Mouse (Mus musculus): ENCODE data around the gene Dnajc2. TPM values are rescaled to one million over a fixed set of nuclear protein-coding genes. Genes with fewer than 3 reads are reported as not detected.

The Dnajc2 gene
- total RNA-seq (2021) = 30.1 and 36.1 TPM in 2 replicates
- long read RNA-seq, experiment 1, transcript Dnajc2-201 (17 exons, 2,133 nt) = major isoform, 28 of 35 reads
- long read RNA-seq, experiment 1, partial matches to known transcripts = 5 of 35 reads
- long read RNA-seq, experiment 1, other reads (novel, unspliced or antisense) = 1 of 35 reads
- long read RNA-seq, experiment 2, transcript Dnajc2-201 (17 exons, 2,133 nt) = major isoform, 22 of 30 reads
- long read RNA-seq, experiment 2, partial matches to known transcripts = 3 of 30 reads
- long read RNA-seq, experiment 2, other reads (novel, unspliced or antisense) = 2 of 30 reads

DNA sequence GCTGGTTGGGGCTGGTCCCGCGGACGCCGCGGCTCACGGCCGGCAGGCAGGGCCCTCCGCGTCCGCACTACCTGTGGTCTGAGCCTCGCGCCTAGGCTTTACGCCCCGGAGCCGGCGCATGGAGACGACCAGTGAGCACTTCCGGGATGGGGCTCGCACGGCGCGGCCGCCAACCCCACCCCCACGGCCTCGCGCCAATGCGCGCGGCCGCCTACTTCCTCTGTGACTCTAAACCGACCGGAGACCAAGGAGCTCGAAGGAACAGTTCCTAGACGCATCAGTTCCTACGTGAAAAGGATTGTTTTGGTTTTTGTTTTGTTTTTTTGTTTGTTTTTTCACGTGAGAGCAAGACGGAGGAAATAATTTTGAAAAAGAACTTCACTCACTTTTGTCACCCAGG is at the start of gene Dnajc2, which contains the start of gene Psmc2:
TSS of gene Dnajc2 (minus strand) at position 199 of the 400 bp plus-strand sequence.
TSS of gene Psmc2 (plus strand) at position 231 of the 400 bp plus-strand sequence.
- peak; percentile 94 for DNase-seq

GRCm38 (mm10) chr5:21831761-21832160 is 46.7 kb upstream of the Dnajc2 start:
- DNase-seq = no peak

- no peak for DNase-seq
These were observed 43.8 kb upstream of the Dnajc2 start for GRCm38 (mm10) chr5:21828855-21829254.

DNA sequence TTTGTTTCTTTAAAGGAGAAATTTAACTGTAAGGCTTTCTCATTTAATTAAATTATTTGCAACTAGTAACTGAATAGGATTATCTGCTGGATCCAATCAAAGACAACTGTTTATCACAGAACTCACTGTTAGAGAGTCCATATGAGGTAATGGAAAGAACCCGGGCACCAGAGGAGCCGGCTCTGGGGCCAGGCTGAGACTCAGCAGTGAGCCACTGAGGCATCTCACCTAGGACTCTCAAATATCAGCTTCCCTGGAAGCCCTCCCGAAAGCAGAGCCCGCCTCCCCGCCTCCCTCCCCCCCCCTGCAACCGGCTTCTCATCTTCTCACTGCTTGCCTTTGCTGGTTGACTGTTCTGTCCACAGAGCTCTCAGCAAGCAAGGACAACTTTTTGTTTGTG is 42.6 kb upstream of the Dnajc2 start:
- no peak for DNase-seq

GRCm38 (mm10) chr5:21826370-21826769 is 41.3 kb upstream of the Dnajc2 start:
- DNase-seq = no peak

DNA sequence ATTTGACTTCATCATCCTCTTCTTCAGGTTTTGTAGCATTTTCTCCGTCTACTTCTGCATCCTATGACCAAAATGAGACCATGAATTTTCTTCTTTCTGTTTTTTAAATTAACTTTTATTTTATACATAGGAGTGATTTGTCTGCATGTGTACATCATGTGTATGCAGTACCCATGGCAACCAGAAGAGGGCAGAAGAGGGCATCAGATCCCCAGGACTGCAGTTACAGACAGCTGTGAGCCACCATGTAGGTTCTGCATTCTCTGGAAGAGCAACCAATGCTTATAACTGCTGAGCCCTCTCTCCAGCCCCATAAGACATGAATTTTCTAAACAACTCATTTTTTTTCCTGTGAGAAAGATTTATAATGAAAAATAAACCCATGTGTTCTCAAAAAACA is 28.9 kb upstream of the Dnajc2 start:
- peak; percentile 58 for DNase-seq

DNA sequence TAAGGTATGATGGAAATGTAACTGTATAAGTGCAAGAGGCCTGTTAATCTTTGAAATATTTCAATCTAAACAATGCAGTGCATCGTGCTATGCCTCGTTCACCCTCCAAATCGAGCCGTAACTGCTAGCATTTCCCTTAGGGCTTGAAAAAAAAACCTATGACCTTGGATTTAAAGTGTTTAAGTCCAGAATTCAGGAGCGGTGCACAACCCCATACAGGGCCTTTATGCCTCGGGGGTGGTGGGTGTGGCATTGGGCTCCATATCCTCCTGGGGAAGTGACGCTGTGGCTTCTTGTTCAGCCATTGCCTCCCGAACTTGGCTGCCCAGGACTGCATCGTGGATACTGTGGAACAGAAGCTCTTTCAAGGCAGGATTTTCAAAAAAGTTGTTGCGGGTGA is 25.9 kb upstream of the Dnajc2 start:
- DNase-seq = no peak

GRCm38 (mm10) chr5:21804837-21805236 is 19.8 kb upstream of the Dnajc2 start:
- no peak for DNase-seq

- DNase-seq = no peak
These were observed 18.7 kb upstream of the Dnajc2 start for GRCm38 (mm10) chr5:21803691-21804188.

GRCm38 (mm10) chr5:21802907-21803306 is 17.9 kb upstream of the Dnajc2 start:
- DNase-seq = no peak

DNA sequence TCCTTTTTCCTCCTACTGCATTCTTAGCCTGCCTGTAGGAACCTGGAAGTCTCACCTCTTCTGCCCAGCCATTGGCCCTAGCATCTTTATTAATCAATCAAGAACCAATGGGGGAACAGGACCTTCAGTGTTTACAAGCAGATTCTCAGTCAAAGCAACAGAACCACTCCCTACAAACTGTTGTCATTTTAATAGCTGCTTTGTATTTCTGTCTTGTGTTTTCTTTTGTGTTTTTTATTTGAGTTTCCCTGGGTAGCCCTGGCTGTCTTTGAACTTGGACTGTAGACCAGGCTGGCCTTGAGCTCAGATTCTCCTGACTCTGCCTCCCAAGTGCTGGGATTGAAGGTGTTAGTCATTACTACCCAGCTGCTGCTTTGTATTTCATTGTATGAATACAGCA is 7.1 kb upstream of the Dnajc2 start:
- DNase-seq = no peak

DNA sequence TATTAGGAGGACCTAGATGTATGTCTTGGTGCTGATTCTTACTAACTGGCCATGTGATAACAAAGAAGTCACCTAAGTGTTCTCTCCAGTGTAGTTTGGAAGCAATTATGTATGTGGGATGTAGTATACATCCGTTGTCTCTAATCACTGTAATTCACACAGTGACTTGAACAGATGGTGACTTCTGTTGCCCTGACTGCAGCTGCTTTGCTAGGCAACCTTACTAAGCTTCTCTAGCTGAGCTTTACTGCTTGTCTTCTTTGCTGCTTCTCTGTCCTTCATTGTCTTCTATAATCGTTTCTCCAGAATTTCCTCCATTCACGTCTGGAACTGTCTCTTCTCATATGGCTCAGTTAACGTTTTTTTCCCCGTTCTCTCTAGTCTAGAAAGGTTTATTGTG is 4.0 kb upstream of the Dnajc2 start:
- no peak for DNase-seq

- DNase-seq = no peak
These were observed 2.4 kb upstream of the Dnajc2 start for GRCm38 (mm10) chr5:21787186-21788105.

- peak; percentile 96 for DNase-seq
These were observed 1.5 kb upstream of the Dnajc2 start for GRCm38 (mm10) chr5:21786258-21787185.

GRCm38 (mm10) chr5:21785776-21786175 is 725 bp upstream of the Dnajc2 start:
- DNase-seq = no peak

GRCm38 (mm10) chr5:21784161-21785052 is 644 bp downstream of the Dnajc2 start:
- peak; percentile 39 for DNase-seq

GRCm38 (mm10) chr5:21776491-21776890 is 8.6 kb downstream of the Dnajc2 start:
- no peak for DNase-seq

DNA sequence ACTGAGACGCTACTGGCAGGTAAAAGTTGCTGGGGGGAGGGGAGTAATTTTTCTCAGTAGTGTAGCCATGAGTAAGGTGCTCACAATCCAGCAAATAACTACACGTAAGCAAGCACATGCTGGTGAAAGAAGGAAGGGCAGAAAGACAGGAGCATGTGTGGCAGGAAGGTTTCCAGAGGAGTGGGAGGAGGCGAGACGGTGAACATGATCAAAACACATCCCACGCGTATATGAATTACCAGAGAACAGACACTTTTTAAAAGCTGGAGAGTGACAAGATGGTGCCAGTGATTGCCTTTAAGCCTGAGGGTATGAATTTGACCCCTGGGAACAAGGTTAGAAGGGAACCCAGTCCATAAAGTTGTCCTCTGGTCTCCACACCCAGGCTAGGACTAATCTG is 15.2 kb downstream of the Dnajc2 start:
- DNase-seq = no peak

GRCm38 (mm10) chr5:21768506-21768905 is 16.5 kb downstream of the Dnajc2 start:
- DNase-seq = no peak

DNA sequence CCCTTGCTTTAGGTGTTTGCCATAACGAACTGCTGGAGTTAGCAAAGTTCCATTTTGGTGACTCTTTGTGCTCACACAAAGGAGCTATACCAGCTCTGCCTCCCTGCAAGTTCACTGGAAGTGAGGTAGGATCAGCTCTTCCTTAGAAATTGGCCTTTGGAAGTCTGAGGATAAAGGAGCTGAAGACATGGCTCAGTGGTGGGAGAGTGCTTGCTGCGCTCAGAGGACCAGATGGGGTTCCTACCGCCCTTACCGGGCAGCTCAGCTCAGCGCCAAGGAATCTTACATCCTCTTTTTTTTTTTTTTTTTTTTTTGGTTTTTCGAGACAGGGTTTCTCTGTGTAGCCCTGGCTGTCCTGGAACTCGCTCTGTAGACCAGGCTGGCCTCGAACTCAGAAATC is 39.1 kb downstream of the Dnajc2 start:
- DNase-seq = no peak

- DNase-seq = no peak
These were observed 40.4 kb downstream of the Dnajc2 start for GRCm38 (mm10) chr5:21744651-21745050.

All from adrenal gland, postnatal 14 days (tissue).